Mouse (Mus musculus) thymus, postnatal 10 days (tissue): ENCODE results near the gene Stk32c.

ENCODE experiments used
- DNase-seq, 2 experiments: peaks; one replicate each; pipeline ENCODE4 v3.0.0; 2021; ENCODE audit warnings: low spot score in 2 of 2

Stk32c gene

DNA sequence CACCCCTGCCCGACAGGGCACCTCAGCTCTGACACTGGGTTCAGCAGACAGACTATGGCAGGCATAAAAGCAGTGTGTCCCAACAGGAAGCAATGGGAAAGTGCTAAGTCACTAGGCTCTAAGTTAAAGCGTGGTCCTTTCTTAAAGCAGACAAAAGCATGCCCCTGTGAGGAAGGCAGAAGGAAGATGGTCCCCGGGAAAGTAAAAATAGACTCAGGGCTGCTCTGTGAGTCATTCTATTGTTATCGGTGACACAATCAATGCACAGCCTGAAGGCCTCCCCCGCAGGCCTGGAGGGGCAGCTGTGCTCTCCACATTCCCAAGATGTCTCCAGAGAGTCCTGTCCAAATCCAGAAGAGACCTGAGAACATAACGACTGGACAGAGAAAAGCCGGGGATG lies 67.2 kb downstream of the Stk32c start:
- no peak for DNase-seq

DNA sequence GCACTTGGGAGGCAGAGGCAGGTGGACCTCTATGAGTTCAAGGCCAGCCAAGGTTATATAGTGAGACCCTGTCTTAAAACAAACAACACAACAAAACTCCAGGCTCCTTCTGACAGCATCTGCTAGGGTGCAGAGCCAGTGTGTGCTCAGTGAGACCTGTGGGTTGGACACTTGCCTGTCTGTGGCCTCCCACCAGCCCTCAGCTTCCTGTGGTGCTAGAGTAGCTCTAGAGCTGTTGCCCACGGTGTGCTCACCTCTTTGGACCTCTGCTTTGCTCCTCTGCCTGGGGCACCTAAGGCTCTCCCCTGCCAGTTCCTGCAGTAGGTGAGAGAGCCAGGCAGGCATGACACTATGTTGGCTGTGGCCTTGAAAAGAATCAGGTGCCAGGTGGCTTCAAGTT lies 69.3 kb downstream of the Stk32c start:
- no peak for DNase-seq

DNA sequence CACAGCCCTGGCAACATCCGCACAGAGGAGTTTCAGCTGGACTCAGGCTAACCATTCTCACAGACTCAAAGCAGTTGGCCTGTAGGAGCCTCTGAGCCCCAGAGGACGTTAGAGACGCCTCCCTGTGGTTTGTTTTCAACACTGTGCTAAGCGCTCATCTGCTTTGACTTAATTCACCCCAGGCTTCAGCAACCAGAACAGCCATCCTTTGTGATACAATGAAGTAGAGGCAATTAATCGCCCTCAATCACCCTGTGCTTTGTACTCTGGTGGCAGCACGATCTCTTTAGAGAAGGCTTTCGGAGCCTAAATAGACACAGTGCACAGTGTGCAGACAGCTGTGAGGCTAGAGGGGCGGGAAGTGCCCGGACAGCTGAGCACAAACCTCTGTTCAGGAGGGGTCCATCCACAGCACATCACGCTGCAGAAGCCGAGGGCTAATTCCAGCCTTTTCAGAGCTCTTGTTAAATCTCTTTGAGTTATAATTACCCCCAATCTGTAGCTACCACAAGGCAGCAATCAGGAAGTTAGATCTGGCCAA lies 73.1 kb downstream of the Stk32c start:
- DNase-seq = no peak

DNA sequence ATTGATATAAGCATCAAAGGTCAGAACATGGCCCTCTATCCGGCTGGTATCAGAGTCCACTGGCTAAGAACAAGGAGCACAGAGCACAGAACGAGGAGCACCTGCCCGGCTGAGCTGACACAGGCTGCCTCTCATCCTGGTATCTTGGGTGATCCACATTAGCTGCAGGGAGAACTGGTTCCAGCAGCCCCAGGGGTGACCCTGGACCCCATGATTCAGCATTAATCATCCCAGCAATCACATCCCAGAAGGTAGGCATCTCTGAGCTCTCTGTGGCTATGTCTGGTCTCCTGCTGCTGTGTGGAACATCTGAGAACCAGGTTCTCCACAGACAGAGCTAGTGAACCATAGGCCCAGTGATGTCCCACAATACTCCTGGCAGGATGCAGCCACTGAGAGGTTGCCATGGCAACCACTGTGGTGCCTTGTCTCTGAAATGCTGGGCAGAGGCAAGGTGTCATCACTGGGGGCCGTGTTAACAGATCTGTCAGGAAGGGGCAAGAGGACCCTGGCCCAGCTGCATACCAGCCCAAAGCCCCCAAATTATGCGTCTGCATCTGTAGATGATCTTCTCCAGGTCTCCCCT lies 76.1 kb downstream of the Stk32c start:
- DNase-seq = no peak

DNA sequence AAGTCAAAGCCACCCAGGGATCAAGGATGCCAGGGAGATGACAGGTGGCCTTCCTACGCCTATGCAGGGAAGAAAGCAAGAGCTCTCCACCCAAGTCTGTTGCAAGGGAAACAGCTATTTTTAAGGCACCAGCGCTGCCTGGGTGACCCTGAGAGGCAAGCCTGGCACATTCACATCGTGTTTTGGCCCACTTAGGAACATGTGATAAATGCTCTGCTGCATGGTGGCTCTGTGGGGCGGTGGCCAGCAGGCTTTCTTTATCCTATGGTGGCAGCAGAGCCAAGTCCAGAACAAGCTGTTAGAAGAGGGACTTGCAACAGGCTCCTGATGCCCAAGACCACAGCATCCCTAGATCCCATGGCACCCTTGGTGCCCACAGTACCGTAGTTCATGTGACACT lies 77.9 kb downstream of the Stk32c start:
- DNase-seq = no peak

DNA sequence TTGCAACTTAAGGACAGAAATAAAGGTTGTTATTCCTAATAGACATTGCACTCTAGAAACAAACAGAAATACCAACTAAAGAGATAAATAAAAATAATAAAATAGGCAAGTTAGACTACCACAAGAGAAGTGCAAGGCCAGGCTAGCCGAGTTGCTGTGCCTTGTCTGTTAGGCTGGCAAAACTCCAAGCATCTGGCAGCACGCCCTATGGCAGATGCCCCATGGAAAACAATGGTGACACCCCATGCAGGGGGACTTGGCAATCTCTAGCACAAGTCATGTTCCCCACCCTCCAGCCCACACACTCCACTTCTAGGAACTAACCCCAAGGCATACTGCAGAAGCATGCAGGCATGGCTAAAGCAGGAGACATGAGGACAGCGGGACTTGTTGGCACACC lies 79.7 kb downstream of the Stk32c start:
- no peak for DNase-seq

DNA sequence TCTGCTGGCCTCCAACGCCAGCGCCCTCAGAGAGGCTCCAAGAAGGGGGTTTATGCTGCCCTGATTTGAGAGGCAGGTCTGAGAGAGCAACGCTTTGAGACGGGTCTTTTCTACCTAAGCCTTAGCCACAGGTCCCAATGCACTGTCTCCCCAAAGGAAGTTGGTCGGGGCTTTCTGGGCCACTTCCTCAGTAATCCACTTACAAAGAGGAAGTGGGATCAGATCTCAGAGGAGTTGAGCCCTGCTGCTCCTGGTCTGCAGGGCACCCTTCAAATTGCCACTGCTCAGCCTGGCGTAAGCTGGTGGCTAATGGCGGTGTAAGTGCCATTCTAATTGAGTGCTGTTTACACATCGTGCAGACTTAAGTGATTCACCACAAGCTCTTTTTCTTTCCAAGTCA lies 81.6 kb downstream of the Stk32c start:
- no peak for DNase-seq

DNA sequence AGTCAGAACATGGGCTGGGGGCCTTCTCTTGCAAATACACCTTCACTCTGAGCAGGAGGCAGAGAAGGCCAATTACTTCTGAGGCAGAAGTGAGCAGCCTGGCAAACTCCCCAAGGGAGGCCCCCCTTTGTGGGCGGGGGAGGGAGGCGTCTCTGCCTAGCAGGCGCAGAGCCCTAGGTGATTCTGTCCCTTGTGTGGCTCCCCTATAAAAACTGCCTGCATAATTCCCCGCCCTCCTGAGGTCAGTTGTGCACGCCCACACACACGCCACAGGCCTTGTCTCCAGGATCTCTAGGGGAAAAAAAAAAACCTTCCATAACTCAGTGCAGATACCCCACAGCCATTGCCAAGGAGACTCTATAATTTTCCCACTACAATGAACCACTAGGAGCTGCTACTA lies 82.7 kb downstream of the Stk32c start:
- DNase-seq = no peak

DNA sequence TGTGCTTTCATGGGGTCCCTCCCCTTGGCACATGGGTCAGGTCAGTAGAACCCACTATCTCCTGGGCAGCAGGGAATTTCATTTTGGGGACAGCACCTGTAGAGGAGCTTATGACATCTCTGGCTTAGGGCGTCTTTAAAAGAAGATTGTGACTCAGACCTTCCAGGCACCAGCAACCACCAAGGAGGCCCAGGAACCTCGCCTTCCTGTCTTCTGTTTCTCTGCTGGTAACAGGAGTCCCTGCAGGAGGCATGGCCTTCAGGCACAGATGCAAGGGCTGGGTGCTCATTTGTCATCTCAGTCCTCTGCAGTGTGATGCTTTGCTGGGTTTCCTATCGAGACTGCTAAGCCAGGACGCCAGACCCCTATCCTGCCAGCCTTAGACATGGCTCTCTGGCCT lies 84.1 kb downstream of the Stk32c start:
- no peak for DNase-seq

DNA sequence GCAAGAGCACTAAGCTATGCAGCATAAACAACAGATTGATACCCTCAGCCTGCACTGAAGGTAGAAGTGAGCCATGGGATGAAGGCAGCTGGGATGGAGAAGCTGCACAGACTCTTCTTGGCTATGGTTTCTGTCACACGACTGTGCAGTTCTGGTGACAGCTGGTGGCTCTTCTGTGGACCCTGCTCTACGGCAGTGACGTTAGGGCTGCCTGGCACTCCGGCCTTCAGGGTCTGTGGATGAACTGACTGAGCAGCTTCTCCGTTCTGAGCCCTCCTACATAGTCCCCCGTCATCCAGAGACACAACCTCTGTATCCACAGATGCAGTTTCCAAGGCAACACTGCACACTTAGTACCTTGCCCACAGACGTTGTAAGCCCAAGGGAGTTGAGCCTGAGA lies 86.6 kb downstream of the Stk32c start:
- DNase-seq = no peak

DNA sequence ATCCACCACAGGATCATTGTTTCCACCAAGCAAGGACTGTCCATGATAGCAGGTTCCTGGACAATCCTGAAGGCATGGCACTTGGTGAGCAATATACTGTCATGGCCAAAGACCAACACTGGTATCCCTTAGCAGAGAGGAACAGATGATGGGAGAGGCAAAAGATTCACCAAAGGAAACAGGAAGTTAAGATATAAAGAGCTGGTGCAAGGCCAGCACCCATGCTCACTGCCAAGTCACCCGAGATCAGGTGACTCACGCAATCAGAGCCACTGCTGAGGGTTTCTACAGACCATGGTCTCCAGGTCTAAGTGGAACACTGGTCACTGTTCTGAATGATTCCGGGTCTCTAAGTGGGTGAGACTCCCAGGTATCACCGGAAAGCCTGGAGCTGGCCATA lies 87.2 kb downstream of the Stk32c start:
- no peak for DNase-seq

DNA sequence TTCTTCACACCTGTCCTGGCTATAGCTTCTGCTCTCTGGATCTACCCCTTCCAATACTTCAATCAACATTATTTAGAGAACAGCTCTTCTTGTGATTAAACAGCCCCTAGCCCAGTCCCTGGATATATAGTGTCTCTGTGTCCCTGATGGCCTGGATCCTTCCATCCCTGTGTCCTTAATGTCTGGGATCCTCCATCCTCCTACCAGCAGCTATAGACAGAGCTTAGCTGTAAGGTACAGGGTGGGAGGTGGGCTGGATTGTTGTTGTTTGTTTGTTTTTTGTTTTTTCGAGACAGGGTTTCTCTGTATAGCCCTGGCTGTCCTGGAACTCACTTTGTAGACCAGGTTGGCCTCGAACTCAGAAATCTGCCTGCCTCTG lies 93.3 kb downstream of the Stk32c start:
- no peak for DNase-seq

DNA sequence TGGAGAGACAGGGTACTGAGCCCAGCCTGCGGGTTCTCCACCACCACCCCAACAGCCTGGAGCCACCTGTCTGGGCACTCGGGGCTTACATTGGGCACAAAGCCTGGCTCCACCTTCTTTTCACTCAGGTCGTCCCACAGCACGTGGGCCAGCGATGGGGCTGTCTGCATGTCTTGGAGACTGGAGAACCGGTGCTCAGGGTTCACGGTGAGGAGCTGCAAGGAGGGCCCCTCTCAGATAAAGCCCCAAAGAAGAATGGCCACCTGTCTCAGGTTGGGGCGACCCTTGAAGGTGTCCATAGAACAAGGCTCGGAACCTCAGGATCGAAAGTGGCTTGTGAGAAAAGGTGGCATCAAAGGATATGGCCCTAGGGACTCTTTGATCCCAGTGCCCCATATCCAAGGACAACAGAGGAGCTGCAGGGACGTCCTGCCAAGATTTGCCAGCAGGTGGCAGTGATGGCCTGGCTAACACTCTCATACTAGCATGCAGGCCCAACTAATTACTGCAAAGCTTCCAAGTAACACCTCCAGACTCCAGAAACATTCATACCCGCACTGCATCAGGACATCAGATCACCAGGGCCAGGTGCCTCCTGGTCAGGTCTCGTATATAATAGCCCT lies 93.8 kb downstream of the Stk32c start:
- peak; percentile 4 to 47 for DNase-seq

DNA sequence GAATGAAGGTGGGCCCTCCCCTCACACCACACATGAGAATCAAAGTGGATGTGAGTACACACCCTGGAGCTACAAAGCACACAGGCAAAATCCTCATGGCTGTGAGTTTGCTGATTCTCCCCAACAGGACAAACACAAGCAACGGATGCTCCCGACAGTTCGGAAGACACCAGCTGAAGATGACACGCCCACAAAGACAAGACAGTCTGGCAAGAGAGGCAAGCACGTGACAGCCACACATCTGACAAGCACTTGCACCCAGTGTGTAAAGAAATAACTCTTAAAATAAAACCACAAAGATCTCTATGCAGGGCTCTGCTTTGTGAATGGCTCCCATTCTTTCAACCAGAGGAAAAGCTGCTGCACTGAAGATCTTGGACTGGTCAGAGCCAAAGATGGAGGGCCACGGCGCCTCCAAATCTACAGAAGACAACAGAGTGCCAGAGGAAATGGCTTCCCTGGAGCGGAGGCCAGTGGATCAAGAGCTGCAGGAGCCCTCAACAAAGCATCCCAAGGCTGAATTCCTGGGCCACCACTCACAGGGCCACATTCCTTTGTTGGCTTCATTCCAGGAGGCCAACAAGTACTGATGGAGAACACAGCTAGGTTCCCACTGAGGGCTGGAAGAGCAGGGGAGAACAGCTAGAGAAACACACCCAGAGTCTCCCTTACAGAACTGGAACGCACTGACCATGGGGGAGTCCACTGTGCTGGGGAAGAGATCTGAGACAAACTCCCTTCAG lies 105.0 kb downstream of the Stk32c start:
- DNase-seq = no peak

DNA sequence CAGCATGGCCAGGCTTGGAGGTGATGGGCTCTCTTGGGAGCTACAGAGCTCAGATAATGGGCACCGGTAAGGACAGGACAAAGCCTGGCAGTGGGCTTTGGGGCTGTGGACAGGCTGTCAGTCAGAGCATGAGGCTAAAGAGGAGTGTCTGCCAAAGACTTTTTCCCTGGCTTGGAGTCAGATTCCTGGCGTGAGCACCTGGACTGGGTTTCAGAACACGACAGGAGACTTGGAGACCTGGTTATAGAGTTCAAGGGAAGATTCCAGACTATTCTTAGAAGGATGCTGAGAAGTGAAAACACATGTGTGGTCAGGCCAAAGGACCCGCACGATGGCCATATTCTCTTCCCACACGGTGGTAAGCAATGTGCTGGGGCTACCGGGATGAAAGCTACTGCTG lies 107.4 kb downstream of the Stk32c start:
- no peak for DNase-seq

DNA sequence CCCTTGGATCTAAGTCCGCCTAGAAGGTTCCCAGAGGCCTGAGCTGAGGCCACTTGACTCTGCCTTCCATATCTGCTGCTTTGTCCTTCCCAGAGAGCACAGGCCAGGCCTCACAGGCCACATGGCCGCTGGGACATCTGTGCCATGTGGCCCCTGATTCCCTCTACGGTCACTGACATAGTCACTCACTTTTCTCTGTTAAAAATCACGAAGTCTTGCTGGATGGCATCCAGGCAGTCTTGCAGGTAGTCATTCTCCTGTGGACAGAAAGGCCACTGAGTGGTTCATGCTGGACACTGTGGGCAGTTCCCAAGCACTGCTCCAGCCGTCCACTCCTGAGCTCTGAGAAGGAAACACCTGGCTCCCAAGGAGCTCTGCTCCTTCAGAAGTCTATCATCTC lies 108.0 kb downstream of the Stk32c start:
- no peak for DNase-seq

DNA sequence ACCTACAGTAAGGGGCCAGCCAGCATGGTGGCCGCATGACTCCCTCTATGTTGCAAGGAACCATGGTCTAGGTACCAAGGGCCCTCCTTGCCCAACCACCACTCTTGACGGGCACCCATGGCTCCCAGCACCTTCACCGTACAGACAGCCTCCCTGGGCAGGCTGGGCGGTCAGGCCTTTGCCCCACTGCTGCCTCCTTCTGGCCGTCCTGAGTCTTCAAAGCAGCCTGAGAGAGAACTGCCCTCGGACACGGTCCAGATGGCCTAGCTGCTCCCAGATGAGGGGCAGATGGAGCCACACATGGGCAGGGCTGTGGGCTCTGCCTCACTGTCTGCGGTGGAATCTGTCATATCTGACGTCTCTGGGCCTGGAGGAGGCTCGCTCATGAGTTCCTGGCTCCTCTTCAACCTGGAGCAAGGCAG lies 109.1 kb downstream of the Stk32c start:
- DNase-seq = no peak

DNA sequence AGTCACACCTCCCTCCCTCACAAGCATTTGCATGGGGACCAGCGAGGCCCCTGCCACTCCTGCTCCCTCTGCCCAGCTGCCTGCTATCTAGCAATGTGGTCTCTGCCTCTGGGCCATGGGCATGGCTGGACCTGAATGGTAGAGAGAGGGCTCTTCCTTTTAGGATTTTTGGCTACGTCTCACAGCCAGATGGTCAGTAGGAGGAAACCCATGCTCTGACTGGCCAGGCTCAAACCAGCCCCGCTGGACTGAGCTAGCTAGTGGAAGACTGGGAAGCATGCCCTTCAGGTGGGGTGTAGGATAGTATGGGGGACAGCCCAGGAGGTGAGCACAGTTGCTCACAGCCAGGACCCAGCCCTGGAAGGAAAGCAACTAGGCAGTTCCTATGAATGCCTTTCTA lies 111.3 kb downstream of the Stk32c start:
- no peak for DNase-seq

DNA sequence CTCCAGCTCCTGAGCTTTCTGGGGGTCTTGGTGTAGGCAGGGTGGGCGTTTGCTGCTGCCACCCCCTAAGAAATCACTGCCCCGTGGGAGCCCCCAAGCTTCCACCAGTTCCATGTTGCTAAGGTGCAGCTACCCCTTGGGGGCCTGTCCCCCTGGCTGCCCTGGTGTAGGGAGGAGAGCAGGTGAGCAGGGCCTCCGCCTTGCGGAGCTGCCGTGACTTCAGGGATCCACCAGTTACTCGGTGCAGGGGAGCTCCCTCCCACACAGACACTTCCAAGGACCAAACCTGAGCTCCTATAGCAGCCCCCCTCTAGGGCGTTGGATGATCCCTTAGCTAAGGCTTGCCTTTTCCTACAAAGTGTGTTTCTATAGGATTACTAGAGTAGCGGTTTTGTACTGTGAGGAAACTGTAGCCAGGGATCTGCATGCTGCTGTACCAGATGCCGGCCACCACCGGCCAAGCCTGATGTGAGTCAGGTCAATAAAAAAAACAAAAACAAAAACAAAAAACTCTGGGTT lies 111.8 kb downstream of the Stk32c start:
- DNase-seq = no peak

DNA sequence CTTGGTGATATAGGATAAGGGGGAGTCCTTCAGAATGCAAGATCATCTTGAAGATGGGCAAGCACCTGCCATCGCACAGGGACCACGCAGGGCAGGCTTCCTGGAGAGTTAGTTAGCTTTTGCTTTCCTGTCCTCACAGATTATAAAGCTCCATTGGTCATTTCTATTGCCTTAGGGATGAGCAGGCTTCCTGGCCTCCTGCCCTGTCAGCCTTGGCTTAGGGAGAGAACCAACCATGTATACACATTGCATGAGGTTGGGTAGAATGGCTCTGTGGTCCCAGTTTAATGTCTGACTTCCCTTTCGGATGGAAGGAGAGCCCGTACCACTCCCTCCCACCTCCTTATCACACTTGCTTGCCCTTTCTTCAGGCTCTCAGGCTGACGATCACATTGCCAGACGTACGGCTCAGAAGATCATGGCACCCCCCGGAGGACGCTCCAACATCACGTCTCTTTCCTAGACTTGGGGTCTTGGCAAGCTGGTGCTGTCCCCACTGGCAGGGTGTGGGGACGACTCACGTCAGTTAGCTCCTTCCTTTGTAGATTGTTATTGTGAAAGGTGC lies 112.5 kb downstream of the Stk32c start:
- DNase-seq = no peak

DNA sequence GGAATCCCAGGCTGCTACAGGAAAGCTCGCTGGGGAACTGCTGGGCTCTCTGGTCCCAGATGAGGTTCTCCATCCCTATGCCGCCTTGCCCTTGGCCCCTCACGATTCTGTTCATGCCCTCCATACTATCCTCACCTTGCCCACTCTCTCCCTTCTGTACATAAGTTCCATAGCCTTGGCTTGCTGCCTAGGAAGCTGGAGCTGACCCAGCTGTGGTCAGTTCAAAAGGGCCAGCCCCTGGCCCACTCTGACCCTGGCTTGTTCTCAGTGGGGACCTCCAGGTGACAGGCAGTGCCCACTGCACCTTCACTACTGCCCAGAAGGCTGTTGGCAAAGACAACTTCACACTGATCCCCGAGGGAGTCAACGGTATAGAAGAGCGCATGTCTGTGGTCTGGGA lies 116.7 kb downstream of the Stk32c start:
- no peak for DNase-seq

DNA sequence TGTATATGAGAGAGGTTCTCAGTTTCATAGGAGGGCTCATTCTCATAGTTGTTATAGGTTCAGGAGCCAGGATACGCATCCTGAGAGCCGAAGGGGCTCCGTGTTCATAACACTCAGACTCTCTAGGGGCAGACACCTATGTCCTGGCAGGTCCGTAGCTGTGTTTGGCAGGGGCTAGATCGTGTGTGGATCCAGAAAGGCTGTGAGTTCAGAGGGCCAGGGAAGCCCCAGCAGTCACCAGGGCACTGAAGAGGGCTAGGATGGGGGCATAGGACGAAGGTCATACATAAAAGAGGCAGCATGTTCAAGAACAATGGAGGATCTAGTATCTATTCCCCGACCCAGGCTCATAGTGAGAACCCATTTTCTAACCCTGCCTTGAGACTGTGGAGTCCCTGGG lies 117.8 kb downstream of the Stk32c start:
- no peak for DNase-seq

DNA sequence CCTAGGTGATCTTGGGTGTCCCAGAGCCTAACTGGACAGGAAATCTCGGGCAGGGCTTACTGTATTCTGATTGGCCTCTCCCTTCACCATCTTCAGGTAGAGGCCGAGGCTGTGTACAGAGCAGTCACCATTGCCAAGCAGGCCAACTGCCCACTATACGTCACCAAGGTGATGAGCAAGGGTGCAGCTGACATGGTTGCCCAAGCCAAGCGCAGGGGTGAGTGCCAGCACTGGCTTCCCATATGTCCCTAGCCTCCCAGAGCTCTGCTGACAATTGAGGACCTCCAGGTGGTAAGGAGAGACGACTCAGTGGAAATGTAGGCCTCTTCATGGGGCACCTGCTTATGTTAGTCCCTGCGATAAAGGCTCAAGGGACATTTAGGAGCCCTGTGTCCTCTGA lies 118.3 kb downstream of the Stk32c start:
- no peak for DNase-seq
